Mouse (Mus musculus): ENCODE data around the gene Dip2b. TPM values are rescaled to one million over a fixed set of nuclear protein-coding genes. Genes with fewer than 3 reads are reported as not detected.

Gene Dip2b
- total RNA-seq, 2 experiments from 2014 or later, result 19.4 to 20.2 TPM

DNA sequence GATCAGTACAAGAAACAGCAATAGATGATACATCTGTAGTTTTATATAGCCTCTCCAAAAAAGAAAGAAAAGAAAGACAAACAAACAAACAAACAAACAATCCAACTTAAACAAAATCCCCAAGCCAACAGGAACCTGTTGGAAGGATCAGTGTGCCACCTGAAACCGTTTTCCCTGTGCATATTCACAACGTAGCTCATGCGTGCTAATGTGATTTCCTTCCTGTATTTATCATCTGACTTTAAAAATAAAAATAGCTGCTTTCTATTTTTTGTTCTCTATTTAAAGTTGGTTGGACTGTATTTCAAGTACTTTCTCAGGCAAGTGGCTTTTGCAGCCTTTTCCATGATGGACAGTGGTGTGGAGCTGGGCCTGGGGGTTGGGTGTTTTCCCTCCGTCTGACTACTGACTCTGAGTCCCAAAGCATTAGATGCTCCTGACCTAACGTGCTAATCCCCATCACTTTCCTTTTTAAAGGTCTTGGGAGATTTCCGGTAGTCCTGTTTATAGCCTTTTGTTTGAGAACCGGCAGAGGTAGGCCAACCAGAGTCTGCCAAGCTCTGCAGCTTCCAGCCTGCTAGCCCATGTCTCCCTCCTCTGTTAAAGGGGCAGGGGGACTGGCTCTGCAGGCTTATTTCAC lies 90.8 kb downstream of the Dip2b start:
- peak; percentile 47 to 56 for DNase-seq

GRCm38 (mm10) chr15:100139665-100140064 lies 101.2 kb downstream of the Dip2b start:
- no peak for DNase-seq

DNA sequence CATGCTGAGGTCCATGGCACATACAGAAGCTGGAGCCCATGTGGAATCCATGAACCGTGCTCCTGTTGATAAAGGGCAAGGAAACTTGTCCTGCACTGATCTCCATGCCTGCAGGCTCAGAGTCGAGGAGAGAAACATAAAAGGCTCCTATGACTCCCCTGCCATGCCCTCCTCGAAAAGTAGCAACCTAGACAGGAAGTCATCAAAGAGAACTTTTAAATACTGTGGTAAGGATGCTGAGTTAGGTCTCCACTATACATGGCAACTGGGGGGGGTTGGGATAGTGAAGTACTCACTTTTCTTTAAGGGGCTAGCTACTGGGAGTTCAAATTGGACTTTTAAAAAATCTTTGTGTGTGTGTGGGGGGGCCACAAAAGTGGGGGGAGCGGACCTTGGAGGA lies 102.0 kb downstream of the Dip2b start:
- no peak for DNase-seq

DNA sequence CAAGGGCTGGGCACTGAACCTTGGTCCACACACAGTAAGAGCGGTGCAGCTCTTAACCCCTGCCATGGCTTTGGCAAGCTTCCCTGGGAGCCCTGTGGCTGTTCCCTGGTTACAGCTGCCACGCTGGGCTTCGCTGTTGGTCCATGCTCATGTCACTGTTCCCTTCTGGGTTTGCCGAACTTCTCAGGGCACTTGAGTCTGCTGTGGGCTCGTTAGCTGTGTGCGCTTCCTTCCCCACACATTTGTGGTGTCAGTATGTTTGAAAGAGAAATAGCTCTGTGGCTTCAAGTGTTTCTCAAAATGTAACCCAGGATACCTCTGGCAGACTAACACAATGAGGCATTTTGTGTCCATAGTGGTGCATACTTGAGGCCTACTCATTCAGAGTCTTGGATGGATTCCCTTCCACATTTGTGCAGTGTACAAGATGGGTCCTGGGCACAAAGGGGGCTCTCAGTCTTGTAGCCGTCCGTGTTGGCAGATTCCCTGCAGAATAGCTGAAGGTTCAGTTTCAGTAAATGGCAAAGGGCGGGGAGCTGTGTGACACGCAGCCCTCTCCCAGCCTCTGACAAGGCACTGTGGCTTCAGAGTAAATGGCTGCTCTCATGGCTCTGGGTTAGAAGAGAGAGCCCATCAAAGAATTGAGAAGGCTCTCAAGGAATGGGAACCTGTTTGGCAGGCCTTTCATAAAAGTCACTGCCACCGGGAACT lies 104.8 kb downstream of the Dip2b start:
- DNase-seq, result no peak

GRCm38 (mm10) chr15:100144854-100145824 lies 106.7 kb downstream of the Dip2b start:
- DNase-seq, result no peak

- DNase-seq, result no peak
These were observed 107.5 kb downstream of the Dip2b start for GRCm38 (mm10) chr15:100145917-100146316.

DNA sequence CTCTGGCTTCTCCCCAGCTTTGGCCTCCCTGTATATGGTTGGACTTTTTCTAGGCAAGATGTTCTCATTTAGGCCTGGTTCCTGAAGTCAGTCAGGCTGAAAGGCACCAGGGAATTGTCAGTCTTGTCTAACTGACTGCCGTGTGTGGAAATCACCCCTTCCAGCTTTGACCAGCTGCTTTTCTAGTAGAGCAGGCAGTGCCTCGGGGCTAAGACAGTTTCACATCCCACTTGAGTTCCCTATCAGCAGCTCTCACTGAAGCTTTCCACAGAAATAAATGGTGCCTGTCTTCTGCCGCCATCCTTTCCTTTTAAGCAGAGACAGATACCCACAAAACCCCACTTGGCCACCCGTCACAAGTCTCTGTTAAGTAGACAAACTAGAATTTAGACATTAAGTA lies 112.1 kb downstream of the Dip2b start:
- DNase-seq, result peak in 1 of 2 experiments; percentile 32

DNA sequence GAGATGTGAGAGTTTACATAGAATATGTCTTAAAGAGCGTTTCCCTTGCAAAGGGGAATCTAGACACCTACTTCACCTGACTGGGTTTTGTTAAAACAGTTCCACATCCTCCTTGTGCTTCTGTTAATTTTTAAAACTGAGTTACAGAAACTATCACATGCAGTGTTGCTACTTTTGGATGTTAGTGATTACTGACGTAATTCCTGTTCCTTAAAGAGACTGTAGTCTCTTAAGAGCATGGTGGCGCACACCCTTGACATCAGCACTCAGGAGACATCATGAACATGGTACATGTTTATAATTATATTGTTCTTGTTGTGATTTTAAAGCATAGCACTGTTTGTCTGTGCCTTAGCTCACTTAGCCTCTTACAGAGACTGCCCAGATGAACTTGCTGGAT lies 113.9 kb downstream of the Dip2b start:
- no peak for DNase-seq

GRCm38 (mm10) chr15:100153024-100153423 lies 114.6 kb downstream of the Dip2b start:
- DNase-seq, result no peak

DNA sequence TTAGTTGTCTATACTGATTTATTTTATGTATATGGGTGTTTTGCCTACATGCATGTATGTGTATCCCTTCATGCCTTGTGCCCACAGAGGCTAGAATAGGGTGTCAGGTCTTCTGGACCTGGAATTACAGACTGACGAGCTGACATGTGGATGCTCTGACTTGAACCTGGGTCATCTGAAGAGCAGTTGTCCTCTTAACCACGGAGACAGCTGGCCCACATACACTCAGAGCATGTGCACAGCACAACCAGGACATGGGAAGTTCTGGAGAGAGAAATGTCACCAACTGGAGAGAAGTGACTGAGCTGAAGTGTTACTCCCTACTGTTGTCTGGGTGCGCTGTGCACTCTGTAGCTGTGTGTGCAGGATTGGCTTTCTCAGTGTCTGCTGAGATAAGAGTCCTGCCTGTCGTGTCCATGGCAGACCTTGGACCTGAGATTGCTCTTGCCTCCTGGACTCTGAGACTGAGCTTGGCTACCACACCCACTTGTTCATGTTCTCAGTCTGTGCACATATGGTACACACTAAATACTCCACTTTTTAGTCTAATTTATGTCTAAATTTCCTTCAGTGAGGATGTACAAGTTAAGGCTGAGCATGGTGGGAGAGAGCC lies 117.7 kb downstream of the Dip2b start:
- DNase-seq, result no peak

DNA sequence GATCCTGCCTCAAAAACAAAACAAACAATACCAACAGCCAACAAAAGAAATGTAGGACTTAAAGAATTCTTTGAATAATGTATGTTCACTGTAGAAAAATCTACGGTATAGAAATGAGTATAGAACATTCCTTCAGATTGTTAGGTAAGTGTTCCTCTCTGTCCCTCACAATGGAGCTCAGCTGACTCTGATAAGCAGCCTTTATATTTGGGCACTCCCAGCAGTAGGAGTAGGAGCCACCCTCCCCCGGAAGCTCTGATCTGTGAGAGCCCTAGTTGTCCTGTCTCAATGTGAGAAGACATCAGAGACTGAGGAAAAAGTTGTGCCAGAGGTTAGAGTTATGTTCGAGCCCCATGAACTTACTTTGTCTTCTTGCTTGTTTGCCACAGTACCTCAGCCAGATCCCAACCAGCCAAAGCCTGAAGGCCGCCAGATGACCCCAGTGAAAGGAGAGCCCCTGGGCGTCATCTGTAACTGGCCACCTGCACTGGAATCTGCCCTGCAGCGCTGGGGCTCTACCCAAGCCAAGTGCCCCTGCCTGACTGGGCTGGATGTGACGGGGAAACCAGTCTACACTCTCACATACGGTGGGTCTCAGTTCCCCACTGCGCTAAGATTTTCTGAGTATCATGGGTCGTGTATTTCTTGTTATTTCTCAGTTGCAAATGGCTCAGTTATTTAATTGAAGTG lies 118.5 kb downstream of the Dip2b start:
- DNase-seq, result no peak

DNA sequence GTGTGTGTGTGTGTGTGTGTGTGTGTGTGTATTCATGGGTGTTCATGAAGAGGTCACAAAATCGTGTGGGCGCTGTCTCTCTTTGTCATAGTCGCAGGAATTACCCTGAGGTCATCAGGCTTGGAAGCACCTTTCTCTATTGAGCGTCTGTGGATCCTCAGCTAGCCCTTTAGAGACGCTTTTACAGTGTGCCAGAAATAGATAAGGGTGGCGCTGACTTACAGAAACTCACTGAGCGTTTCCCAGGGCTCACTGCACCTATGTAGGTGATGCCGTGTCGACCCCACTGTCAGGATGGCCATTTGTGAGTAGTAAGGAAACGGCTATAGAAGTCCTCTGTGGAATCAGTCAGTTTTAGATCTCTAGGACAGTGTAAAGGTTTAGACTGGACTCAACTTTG lies 120.5 kb downstream of the Dip2b start:
- no peak for DNase-seq

DNA sequence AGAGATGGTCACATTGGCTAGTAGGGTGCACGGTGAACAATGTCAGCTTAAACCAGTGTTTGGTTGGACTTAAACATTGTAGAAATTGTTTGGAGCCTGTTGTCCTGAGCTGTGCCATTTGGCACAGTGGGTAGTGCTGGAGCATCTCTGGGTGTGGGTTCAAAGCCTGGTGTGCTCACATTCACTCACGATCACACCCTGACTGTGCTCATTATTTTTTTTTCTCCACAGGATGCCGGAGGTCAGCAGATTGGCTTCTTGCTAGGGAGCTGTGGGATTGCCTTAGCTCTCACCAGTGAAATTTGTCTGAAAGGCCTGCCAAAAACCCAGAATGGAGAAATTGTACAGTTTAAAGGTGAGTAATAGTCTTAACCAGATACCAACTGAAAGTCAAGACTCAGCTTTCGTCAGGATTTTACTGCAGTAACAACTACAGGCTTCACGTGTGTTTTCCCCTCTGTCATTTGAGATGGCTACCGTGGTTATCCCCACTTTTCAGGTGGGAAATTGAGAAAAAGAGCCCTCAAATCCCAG lies 123.3 kb downstream of the Dip2b start:
- no peak for DNase-seq

GRCm38 (mm10) chr15:100163381-100164051 lies 125.1 kb downstream of the Dip2b start:
- DNase-seq, result no peak

DNA sequence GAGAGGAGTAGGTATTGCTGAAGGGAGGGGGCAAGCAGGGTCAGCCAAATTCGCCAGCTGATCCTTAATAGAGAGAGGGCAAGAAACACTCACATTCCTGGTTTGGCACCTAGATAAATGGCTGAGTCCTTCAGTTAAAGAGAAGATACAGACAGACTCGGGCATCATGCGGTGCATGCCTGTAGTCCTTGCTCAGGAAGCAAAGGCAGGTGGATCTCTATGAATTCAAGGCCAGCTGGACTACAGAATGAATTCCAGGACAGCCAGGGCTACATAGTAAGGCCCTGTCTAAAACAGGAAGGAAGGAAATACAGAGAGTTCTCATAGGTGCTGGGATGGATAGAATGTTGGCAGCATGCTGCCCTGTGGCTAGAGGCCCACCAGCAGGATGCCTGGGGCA lies 128.0 kb downstream of the Dip2b start:
- no peak for DNase-seq

DNA sequence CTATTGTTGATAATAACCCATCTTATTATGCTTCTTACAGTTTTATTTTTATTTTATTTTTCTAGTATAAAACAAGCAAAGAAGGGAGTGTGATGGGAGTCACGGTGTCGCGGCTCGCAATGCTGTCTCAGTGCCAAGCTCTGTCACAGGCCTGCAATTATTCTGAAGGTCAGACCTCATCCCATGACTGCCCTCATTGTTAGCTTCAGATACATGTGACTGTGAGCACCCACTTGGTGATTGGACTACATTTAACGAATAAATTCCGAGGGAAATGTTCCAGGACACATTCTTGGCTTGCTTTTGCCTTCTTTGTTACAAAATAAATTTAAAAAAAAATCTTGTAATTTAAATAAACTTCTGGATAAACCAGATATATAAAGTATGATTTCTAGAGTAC lies 129.3 kb downstream of the Dip2b start:
- DNase-seq, result peak; percentile 52 to 57

GRCm38 (mm10) chr15:100168191-100168606 lies 129.7 kb downstream of the Dip2b start:
- peak; percentile 37 to 68 for DNase-seq

DNA sequence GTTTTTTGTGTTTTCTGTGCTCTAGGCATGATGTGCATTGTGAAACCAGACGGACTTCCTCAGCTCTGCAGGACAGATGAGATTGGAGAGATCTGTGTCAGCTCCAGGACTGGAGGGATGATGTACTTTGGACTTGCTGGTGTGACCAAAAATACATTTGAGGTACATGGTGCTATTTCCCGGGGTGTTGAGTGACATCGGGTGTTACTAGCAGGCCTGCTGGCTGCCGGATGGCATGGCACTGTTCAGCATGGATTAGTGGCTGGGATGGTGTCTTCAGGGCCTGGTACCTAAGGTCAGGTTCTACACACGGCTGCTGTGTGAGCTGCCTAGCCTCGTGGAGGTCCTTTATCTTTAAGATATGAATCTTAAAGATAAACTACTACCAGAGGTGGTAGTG lies 136.7 kb downstream of the Dip2b start:
- peak in 1 of 2 experiments; percentile 22 for DNase-seq

DNA sequence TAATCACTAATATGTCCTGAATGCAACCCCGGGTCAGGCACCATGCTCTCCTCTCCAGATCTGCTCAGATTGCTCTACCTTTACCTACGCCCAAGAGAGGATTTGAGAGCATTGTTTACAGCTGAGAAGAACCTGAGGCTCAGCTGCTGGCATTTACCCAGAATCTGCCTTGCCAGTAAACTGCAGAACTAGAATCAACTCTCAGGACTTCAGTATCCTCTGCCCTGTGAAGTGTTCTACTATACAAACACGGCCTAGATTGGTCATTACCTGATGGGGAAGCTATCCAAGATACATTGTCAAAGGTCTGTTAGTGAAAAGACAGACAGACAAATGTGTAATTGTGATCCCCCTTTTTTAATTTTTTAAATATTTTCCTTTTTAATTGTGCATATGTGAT lies 138.7 kb downstream of the Dip2b start:
- no peak for DNase-seq

DNA sequence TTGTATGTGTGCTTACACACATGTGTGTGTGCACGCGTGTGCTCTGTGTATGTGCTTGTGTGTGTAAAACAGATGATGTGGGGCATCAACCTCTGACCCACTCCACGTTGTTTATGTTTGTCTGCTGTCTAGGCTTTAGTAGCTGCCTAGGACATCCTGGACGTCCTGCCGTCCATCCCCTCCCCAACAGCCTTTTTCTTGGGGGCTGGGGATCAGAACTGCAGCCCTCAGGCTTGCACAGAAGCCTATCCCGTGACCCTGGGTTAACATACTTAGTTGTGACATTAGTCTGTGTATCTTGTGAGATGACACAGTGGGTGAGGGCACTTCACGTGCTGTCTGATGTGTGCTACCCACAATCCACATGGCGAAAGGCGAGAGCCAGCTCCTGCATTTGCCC lies 139.1 kb downstream of the Dip2b start:
- DNase-seq, result no peak

GRCm38 (mm10) chr15:100178487-100178886 lies 140.0 kb downstream of the Dip2b start:
- no peak for DNase-seq

All from heart, adult 18-20 months (tissue).